Mouse (Mus musculus) erythroblast, embryonic 14.5 days (primary cell): ENCODE data around the gene St6galnac3.

ENCODE experiments used
- GATA1 ChIP-seq: IDR thresholded peaks from 2 replicates; pipeline ENCODE4 v1.6.1; 2012; ENCODE audit warnings: low read length, inconsistent platforms, mixed read lengths
- TAL1 ChIP-seq: IDR thresholded peaks from 3 replicates; pipeline ENCODE4 v1.6.1; 2012; ENCODE audit warnings: low read length, inconsistent platforms, mixed read lengths

DNA sequence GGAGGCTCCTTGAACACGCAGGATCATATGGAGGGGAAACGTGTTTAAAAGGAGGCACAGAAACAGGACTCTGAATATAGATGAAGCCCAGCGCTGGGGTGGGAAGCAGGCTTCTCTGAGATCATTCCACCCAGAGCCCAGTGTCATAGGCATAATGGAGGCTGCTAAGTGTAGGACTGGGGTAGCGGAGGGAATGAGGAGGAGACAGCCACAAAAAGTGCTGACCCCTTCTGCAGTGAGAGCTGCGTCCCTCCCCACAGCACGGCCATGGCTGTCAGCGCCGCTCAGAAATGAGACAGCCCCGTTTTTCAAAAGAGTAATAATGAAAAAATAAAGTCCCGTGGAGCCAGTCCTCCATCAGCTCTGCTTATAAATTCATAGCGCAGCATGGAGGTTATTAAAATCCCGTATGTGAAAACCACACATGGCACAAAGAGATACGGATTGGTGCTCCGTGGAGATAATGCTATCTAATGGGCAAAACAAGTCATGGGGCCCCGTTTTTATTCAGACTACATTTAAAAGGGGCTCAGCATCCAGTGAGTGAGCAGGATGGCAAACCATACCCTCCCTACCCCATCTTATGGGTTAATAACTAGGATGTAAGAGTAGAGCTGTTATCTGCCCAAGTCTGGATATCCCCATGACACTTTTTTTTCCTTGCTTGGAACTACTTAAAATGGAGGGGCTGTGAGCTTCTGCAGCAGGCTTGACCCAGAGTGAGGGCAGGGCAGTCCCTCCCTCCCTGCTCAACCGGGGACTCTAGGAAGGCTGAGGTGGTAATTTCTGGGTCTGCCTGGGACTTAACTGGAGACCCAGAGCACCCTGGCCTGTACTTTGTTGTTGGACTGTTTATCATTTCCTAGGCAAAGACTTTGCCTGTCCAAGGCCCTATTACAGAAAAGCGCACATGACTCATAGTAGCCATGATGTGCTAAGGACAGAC, 288.6 kb downstream of the St6galnac3 start:
- TF ChIP-seq TAL1 (no peak), GATA1 (no peak)
